Mouse (Mus musculus): Measurements from ENCODE around the gene Elp5. TPM values are rescaled to one million over a fixed set of nuclear protein-coding genes. Genes with fewer than 3 reads are reported as not detected.
A peak's percentile ranks its signal among the peaks of the same experiment; 100 is the strongest.

Gene Elp5
- polyA plus RNA-seq, 1 experiment = 50.6 TPM

- WGBS = under 1% methylated on average over 58 of the region's 60 CpGs
- Histone ChIP-seq H3K4me3 (replicated peaks; ENCODE audit: control insufficient read depth, low read depth, low read length) (peak overlapping the region; percentile 72), H3K27ac (ENCODE audit: control insufficient read depth, insufficient read depth, low read depth, low read length, poor library complexity) (peak overlapping the region; percentile 93), H3K4me1 (ENCODE audit: control insufficient read depth, insufficient read depth, low read length) (no peaks in the 10 kb centered on the region; the same call in 1 of the 2 replicates)
- TF ChIP-seq CTCF (IDR thresholded peaks at IDR 0.05; ENCODE audit: control insufficient read depth, insufficient read depth, low read length) (no peak), POLR2A (IDR thresholded peaks at IDR 0.05; ENCODE audit: borderline replicate concordance, control insufficient read depth, low read depth, low read length) (peak; percentile 96)
These were observed 1.8 kb downstream of the Elp5 start for GRCm38 (mm10) chr11:69980196-69981140.

GRCm38 (mm10) chr11:69979827-69980195 is 2.5 kb downstream of the Elp5 start:
- Histone ChIP-seq H3K4me3 (replicated peaks; ENCODE audit: control insufficient read depth, low read depth, low read length) (peak overlapping the region; percentile 72), H3K27ac (ENCODE audit: control insufficient read depth, insufficient read depth, low read depth, low read length, poor library complexity) (peak overlapping the region; percentile 93), H3K4me1 (ENCODE audit: control insufficient read depth, insufficient read depth, low read length) (no peaks in the 10 kb centered on the region; the same call in 1 of the 2 replicates)
- 3% methylated on average over 16 of the region's 16 CpGs for WGBS
- TF ChIP-seq CTCF (IDR thresholded peaks at IDR 0.05; ENCODE audit: control insufficient read depth, insufficient read depth, low read length) (peak; percentile 22; the same call in 1 of the 2 replicates), POLR2A (IDR thresholded peaks at IDR 0.05; ENCODE audit: borderline replicate concordance, control insufficient read depth, low read depth, low read length) (peak; percentile 44; the same call in 1 of the 2 replicates)

- TF ChIP-seq CTCF (IDR thresholded peaks at IDR 0.05; ENCODE audit: control insufficient read depth, insufficient read depth, low read length) = no peak
- TF ChIP-seq POLR2A (IDR thresholded peaks at IDR 0.05; ENCODE audit: borderline replicate concordance, control insufficient read depth, low read depth, low read length) = no peak
- no peak overlapping the region for H3K4me3 ChIP-seq (replicated peaks; ENCODE audit: control insufficient read depth, low read depth, low read length)
- WGBS = 79% methylated on average over 4 of the region's 4 CpGs
These were observed 6.0 kb downstream of the Elp5 start for GRCm38 (mm10) chr11:69976271-69976670.

GRCm38 (mm10) chr11:69974907-69975306 is 7.4 kb downstream of the Elp5 start:
- no peak for TF ChIP-seq CTCF (IDR thresholded peaks at IDR 0.05; ENCODE audit: control insufficient read depth, insufficient read depth, low read length)
- TF ChIP-seq POLR2A (IDR thresholded peaks at IDR 0.05; ENCODE audit: borderline replicate concordance, control insufficient read depth, low read depth, low read length) = no peak
- WGBS = 87% methylated on average over 2 of the region's 2 CpGs
- Histone ChIP-seq H3K4me3 (replicated peaks; ENCODE audit: control insufficient read depth, low read depth, low read length) (no peak overlapping the region), H3K4me1 (ENCODE audit: control insufficient read depth, insufficient read depth, low read length) (no peaks in the 10 kb centered on the region), H3K27ac (ENCODE audit: control insufficient read depth, insufficient read depth, low read depth, low read length, poor library complexity) (no peak overlapping the region)

More at GRCm38 (mm10) chr11:69976271-69976670, 6.0 kb downstream of the Elp5 start:
- H3K27ac ChIP-seq (ENCODE audit: control insufficient read depth, insufficient read depth, low read depth, low read length, poor library complexity) = no peak overlapping the region
- no peaks in the 10 kb centered on the region for H3K4me1 ChIP-seq (ENCODE audit: control insufficient read depth, insufficient read depth, low read length)

- Histone ChIP-seq H3K4me1 (ENCODE audit: control insufficient read depth, insufficient read depth, low read length) (peaks cover 1% of the 10 kb centered on the region; the same call in 1 of the 2 replicates), H3K4me3 (replicated peaks; ENCODE audit: control insufficient read depth, low read depth, low read length) (no peak overlapping the region), H3K27ac (ENCODE audit: control insufficient read depth, insufficient read depth, low read depth, low read length, poor library complexity) (no peak overlapping the region)
- TF ChIP-seq POLR2A (IDR thresholded peaks at IDR 0.05; ENCODE audit: borderline replicate concordance, control insufficient read depth, low read depth, low read length) (no peak), CTCF (IDR thresholded peaks at IDR 0.05; ENCODE audit: control insufficient read depth, insufficient read depth, low read length) (no peak)
- 69% methylated on average over 3 of the region's 3 CpGs for WGBS
These were observed 11.5 kb downstream of the Elp5 start for GRCm38 (mm10) chr11:69970775-69971174.

- Histone ChIP-seq H3K4me3 (replicated peaks; ENCODE audit: control insufficient read depth, low read depth, low read length) (no peak overlapping the region), H3K27ac (ENCODE audit: control insufficient read depth, insufficient read depth, low read depth, low read length, poor library complexity) (no peak overlapping the region), H3K4me1 (ENCODE audit: control insufficient read depth, insufficient read depth, low read length) (peaks cover 1% of the 10 kb centered on the region; the same call in 1 of the 2 replicates)
- no peak for TF ChIP-seq POLR2A (IDR thresholded peaks at IDR 0.05; ENCODE audit: borderline replicate concordance, control insufficient read depth, low read depth, low read length)
- TF ChIP-seq CTCF (IDR thresholded peaks at IDR 0.05; ENCODE audit: control insufficient read depth, insufficient read depth, low read length) = no peak
- 77% methylated on average over 6 of the region's 6 CpGs for WGBS
These were observed 12.1 kb downstream of the Elp5 start for GRCm38 (mm10) chr11:69970222-69970621.

GRCm38 (mm10) chr11:69968793-69969192 is 13.5 kb downstream of the Elp5 start:
- TF ChIP-seq POLR2A (IDR thresholded peaks at IDR 0.05; ENCODE audit: borderline replicate concordance, control insufficient read depth, low read depth, low read length) (no peak), CTCF (IDR thresholded peaks at IDR 0.05; ENCODE audit: control insufficient read depth, insufficient read depth, low read length) (no peak)
- Histone ChIP-seq H3K27ac (ENCODE audit: control insufficient read depth, insufficient read depth, low read depth, low read length, poor library complexity) (no peak overlapping the region), H3K4me3 (replicated peaks; ENCODE audit: control insufficient read depth, low read depth, low read length) (no peak overlapping the region), H3K4me1 (ENCODE audit: control insufficient read depth, insufficient read depth, low read length) (peaks cover 1% of the 10 kb centered on the region; the same call in 1 of the 2 replicates)
- WGBS = 79% methylated on average over 4 of the region's 4 CpGs

GRCm38 (mm10) chr11:69966860-69967517 is 15.3 kb downstream of the Elp5 start:
- TF ChIP-seq CTCF (IDR thresholded peaks at IDR 0.05; ENCODE audit: control insufficient read depth, insufficient read depth, low read length) = no peak
- TF ChIP-seq POLR2A (IDR thresholded peaks at IDR 0.05; ENCODE audit: borderline replicate concordance, control insufficient read depth, low read depth, low read length) = no peak
- H3K27ac ChIP-seq (ENCODE audit: control insufficient read depth, insufficient read depth, low read depth, low read length, poor library complexity) = no peak overlapping the region
- peaks cover 3% of the 10 kb centered on the region; the same call in 1 of the 2 replicates for H3K4me1 ChIP-seq (ENCODE audit: control insufficient read depth, insufficient read depth, low read length)
- H3K4me3 ChIP-seq (replicated peaks; ENCODE audit: control insufficient read depth, low read depth, low read length) = no peak overlapping the region
- WGBS = 37% methylated on average over 17 of the region's 17 CpGs
